Comparison of ENCODE assay signal across 18 mouse cellular contexts in genomic region chr12:17478196-17478595, GRCm38 (mm10).
DNase-seq lines count a peak whose midpoint lies in the region; ATAC-seq and TF ChIP-seq lines count a peak whose summit lies in the region.
"Had no signal": no experiment of that assay in that cellular context is flagged by ENCODE, and none has a peak within 500 bp of the region (broad histone marks: within the 10 kb centered on the region; RNA-seq: fewer than 3 reads in every experiment).

No protein-coding gene starts in this region.

- TF ChIP-seq CTCF in thymus, adult 2 months (IDR thresholded peaks at IDR 0.05; ENCODE audit: borderline replicate concordance, control insufficient read depth, extremely low read depth, insufficient read depth, low read length, poor library complexity) = no peak

- H3K27ac ChIP-seq in liver, embryonic 11.5 days (ENCODE audit: low read depth, low read length) = no peak overlapping the region
- H3K27ac ChIP-seq in liver, embryonic 12.5 days = no peak overlapping the region
- no peak overlapping the region for H3K27ac ChIP-seq in thymus, adult 2 months (ENCODE audit: control insufficient read depth, insufficient read depth, low read length)
- H3K27ac ChIP-seq: embryonic facial prominence, embryonic 12.5 days; forebrain, embryonic 13.5 days; heart, embryonic 13.5 days; hindbrain, embryonic 13.5 days had no signal

- peak; percentile 3 for DNase-seq in heart, postnatal 4 days
- DNase-seq in heart, postnatal 14 days = no peak
- DNase-seq in liver, embryonic 11.5 days (ENCODE audit: low spot score) = peak; percentile 23
- peak; percentile 0 for DNase-seq in thymus, adult 2 months
- DNase-seq in thymus, postnatal 0 days (ENCODE audit: low spot score) = no peak
- DNase-seq: cerebellum, adult 11-12 months; cerebellum, adult 9-10 months; cerebellum, postnatal 25 days; forebrain, postnatal 0 days; gastrocnemius, postnatal 14 days had no signal

- H3K4me3 ChIP-seq in liver, embryonic 11.5 days (ENCODE audit: low read depth, low read length) = no peak overlapping the region
- no peak overlapping the region for H3K4me3 ChIP-seq in liver, embryonic 12.5 days
- H3K4me3 ChIP-seq in thymus, adult 2 months (ENCODE audit: control insufficient read depth, insufficient read depth, low read length) = no peak overlapping the region
- H3K4me3 ChIP-seq: embryonic facial prominence, embryonic 12.5 days; forebrain, embryonic 13.5 days; heart, embryonic 13.5 days; hindbrain, embryonic 13.5 days had no signal

- TF ChIP-seq POLR2A in thymus, adult 2 months (IDR thresholded peaks at IDR 0.05; ENCODE audit: control insufficient read depth, extremely low read depth, insufficient read depth, low read length, poor library complexity) = no peak

- H3K4me1 ChIP-seq in liver, embryonic 11.5 days (replicated peaks; ENCODE audit: control insufficient read depth, insufficient read depth, low read length) = no peaks in the 10 kb centered on the region
- H3K4me1 ChIP-seq in liver, embryonic 12.5 days = no peaks in the 10 kb centered on the region
- H3K4me1 ChIP-seq in thymus, adult 2 months (replicated peaks; ENCODE audit: control insufficient read depth, insufficient read depth, low read length) = no peaks in the 10 kb centered on the region
- H3K4me1 ChIP-seq: embryonic facial prominence, embryonic 12.5 days; forebrain, embryonic 13.5 days; heart, embryonic 13.5 days; hindbrain, embryonic 13.5 days had no signal

- H3K9me3 ChIP-seq in liver, embryonic 11.5 days (ENCODE audit: control insufficient read depth, low read length) = no peaks in the 10 kb centered on the region
- H3K9me3 ChIP-seq in liver, embryonic 12.5 days (replicated peaks) = no peaks in the 10 kb centered on the region
- H3K9me3 ChIP-seq: embryonic facial prominence, embryonic 12.5 days; forebrain, embryonic 13.5 days; heart, embryonic 13.5 days; hindbrain, embryonic 13.5 days had no signal

- no peaks in the 10 kb centered on the region for H3K27me3 ChIP-seq in liver, embryonic 11.5 days (replicated peaks; ENCODE audit: control insufficient read depth, insufficient read depth, low read length)
- H3K27me3 ChIP-seq in liver, embryonic 12.5 days (replicated peaks) = peaks cover 8% of the 10 kb centered on the region
- no peaks in the 10 kb centered on the region for H3K27me3 ChIP-seq in thymus, adult 2 months (ENCODE audit: control insufficient read depth, insufficient read depth, low read length)
- H3K27me3 ChIP-seq: CH12.LX; embryonic facial prominence, embryonic 12.5 days; forebrain, embryonic 13.5 days; heart, embryonic 13.5 days; hindbrain, embryonic 13.5 days; Patski had no signal

- WGBS in liver, embryonic 11.5 days = 80% methylated on average over 12 of the region's 12 CpGs
- 76% methylated on average over 12 of the region's 12 CpGs for WGBS in liver, embryonic 12.5 days (ENCODE audit: insufficient replicate concordance)
- WGBS in thymus, adult 2 months = 93% methylated on average over 12 of the region's 12 CpGs

- H3K36me3 ChIP-seq in liver, embryonic 11.5 days (ENCODE audit: control insufficient read depth, insufficient read depth, low read length) = no peaks in the 10 kb centered on the region
- H3K36me3 ChIP-seq in liver, embryonic 12.5 days = no peaks in the 10 kb centered on the region
- no peaks in the 10 kb centered on the region for H3K36me3 ChIP-seq in thymus, adult 2 months (ENCODE audit: control insufficient read depth, insufficient read depth, low read length)
- H3K36me3 ChIP-seq: embryonic facial prominence, embryonic 12.5 days; heart, embryonic 13.5 days; hindbrain, embryonic 13.5 days had no signal

- ATAC-seq in liver, embryonic 11.5 days (replicated peaks; ENCODE audit: low FRiP score) = no peak
- no peak for ATAC-seq in liver, embryonic 12.5 days
- ATAC-seq: activated CD4-positive, CD25-positive, alpha-beta regulatory T cell, adult 4 months; forebrain, embryonic 13.5 days; forebrain, postnatal 0 days; Patski had no signal

- no peak overlapping the region for H3K4me2 ChIP-seq in liver, embryonic 11.5 days
- no peak overlapping the region for H3K4me2 ChIP-seq in liver, embryonic 12.5 days
- H3K4me2 ChIP-seq: embryonic facial prominence, embryonic 12.5 days; forebrain, embryonic 13.5 days; heart, embryonic 13.5 days; hindbrain, embryonic 13.5 days had no signal

- no peak overlapping the region for H3K9ac ChIP-seq in liver, embryonic 11.5 days (ENCODE audit: low read depth, low read length)
- no peak overlapping the region for H3K9ac ChIP-seq in liver, embryonic 12.5 days
- H3K9ac ChIP-seq: embryonic facial prominence, embryonic 12.5 days; forebrain, embryonic 13.5 days; forebrain, postnatal 0 days; heart, embryonic 13.5 days; hindbrain, embryonic 13.5 days had no signal

- intact Hi-C loops in heart, postnatal 14 days (cut with DNase I) = no loop called here

Comparison
In these comparisons a context has a peak if more than half of its experiments do, and no peak if none do; other contexts are left out.
1. DNase-seq: peak in heart, postnatal 4 days (single experiment), liver, embryonic 11.5 days (single experiment) and thymus, adult 2 months (single experiment); none in heart, postnatal 14 days (0 of 2) and thymus, postnatal 0 days (single experiment).